In the genomic region with DNA sequence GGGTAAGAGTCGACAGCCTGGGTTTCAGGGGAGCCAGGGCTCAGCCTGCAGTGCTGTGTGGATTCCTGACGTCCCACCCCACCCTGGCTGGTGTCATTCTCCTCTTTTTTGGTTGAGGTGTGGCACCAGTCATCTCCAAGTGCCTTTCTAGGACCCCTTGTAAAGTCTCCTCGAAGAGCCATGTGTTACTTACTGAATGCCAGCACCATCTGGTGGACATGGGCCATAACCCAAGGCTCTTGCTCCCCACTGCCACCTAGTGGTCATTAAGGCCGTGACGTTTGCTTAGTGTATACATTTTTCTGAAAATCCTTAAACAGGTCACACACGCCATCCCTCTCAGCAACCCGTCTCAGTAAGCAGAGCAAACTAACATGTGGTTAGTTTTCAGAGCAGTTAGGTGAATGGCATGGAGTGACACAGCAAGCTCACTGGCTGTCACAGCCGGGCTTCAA, we compare ENCODE assay signal across 8 mouse cellular contexts. TPM values are rescaled to one million over a fixed set of nuclear protein-coding genes. Genes with fewer than 3 reads are reported as not detected.
A peak's percentile ranks its signal among the peaks of the same experiment; 100 is the strongest.
DNase-seq lines count a peak whose midpoint lies in the region; ATAC-seq lines count a peak whose summit lies in the region.

No protein-coding gene starts in this region.

- 20% methylated on average over 8 of the region's 8 CpGs for WGBS in hindbrain, embryonic 15.5 days

- H3K9me3 ChIP-seq in hindbrain, embryonic 15.5 days: no peaks in the 10 kb centered on the region

- H3K4me3 ChIP-seq in hindbrain, embryonic 15.5 days: no peak overlapping the region

- H3K36me3 ChIP-seq in hindbrain, embryonic 15.5 days: no peaks in the 10 kb centered on the region

- H3K4me1 ChIP-seq in hindbrain, embryonic 15.5 days (replicated peaks): no peaks in the 10 kb centered on the region

- ATAC-seq in hindbrain, embryonic 15.5 days (ENCODE audit: low FRiP score, low read depth): peak; percentile 81

- no peaks in the 10 kb centered on the region for H3K27me3 ChIP-seq in hindbrain, embryonic 15.5 days

- H3K9ac ChIP-seq in hindbrain, embryonic 15.5 days: no peak overlapping the region

- DNase-seq in NIH3T3 (ENCODE audit: low read depth): peak; percentile 94
- peak; percentile 45 to 66 for DNase-seq in cerebellum, adult 18-20 months
- DNase-seq in forelimb bud, embryonic 11.5 days (ENCODE audit: low read depth, low spot score): peak; percentile 94
- DNase-seq in layer of hippocampus, postnatal 25 days (ENCODE audit: extremely low spot score in 1 of 2, low spot score in 1 of 2): peak; percentile 40 to 71
- DNase-seq in lung, postnatal 36 days: peak; percentile 90
- DNase-seq in right cerebral cortex, adult 18-20 months: peak; percentile 73
- peak; percentile 78 for DNase-seq in urinary bladder, postnatal 14 days (ENCODE audit: low spot score)

- H3K4me2 ChIP-seq in hindbrain, embryonic 15.5 days: no peak overlapping the region

- no peak overlapping the region for H3K27ac ChIP-seq in hindbrain, embryonic 15.5 days (replicated peaks)

RNA-seq across cellular contexts. Expression of gene Vps8, which starts 10.3 kb away (rescaled TPM):
- polyA plus RNA-seq in hindbrain, embryonic 15.5 days (2015; fragmentation: Nextera tagmentation; extraction: Ambion mirVana): 32.5 and 35.3 TPM in 2 replicates
- 10 to 100 TPM; 48.2 to 53.3 TPM for total RNA-seq in layer of hippocampus, postnatal 25 days (2021)
